Comparison of ENCODE assay signal across 21 mouse cellular contexts in genomic region chr14:39508956-39509355, GRCm38 (mm10). TPM values are rescaled to one million over a fixed set of nuclear protein-coding genes. Genes with fewer than 3 reads are reported as not detected.
DNase-seq lines count a peak whose midpoint lies in the region; ATAC-seq and TF ChIP-seq lines count a peak whose summit lies in the region.
"Had no signal": no experiment of that assay in that cellular context is flagged by ENCODE, and none has a peak within 500 bp of the region (broad histone marks: within the 10 kb centered on the region; RNA-seq: fewer than 3 reads in every experiment).

No protein-coding gene starts in this region.

- no peaks in the 10 kb centered on the region for H3K9me3 ChIP-seq in liver, embryonic 11.5 days (ENCODE audit: control insufficient read depth, low read length)
- H3K9me3 ChIP-seq: lung, embryonic 15.5 days had no signal

- no peak for TF ChIP-seq POLR2A in liver, adult 2 months (IDR thresholded peaks at IDR 0.05; ENCODE audit: extremely low read depth, insufficient read depth, low read length)
- TF ChIP-seq POLR2A in brain, embryonic 14.5 days (IDR thresholded peaks at IDR 0.05; ENCODE audit: borderline replicate concordance, extremely low read depth, insufficient read depth, insufficient read length, poor library complexity, severe bottlenecking): no peak

- no peak overlapping the region for H3K4me2 ChIP-seq in liver, embryonic 11.5 days
- H3K4me2 ChIP-seq: lung, embryonic 15.5 days had no signal

- no peak overlapping the region for H3K27ac ChIP-seq in liver, adult 2 months (replicated peaks; ENCODE audit: insufficient read depth, low read depth, low read length)
- H3K27ac ChIP-seq in liver, embryonic 11.5 days (ENCODE audit: low read depth, low read length): no peak overlapping the region
- H3K27ac ChIP-seq: embryonic facial prominence, embryonic 10.5 days; hindbrain, embryonic 10.5 days; lung, embryonic 15.5 days had no signal

- intact Hi-C loops in gastrocnemius, postnatal 14 days (cut with DNase I; ENCODE audit: low total_unique reads): no loop called here

- DNase-seq in frontal cortex, adult 2 months (ENCODE audit: extremely low spot score in 1 of 2, low spot score in 1 of 2): peak; percentile 17 to 46
- DNase-seq in frontal cortex, postnatal 14 days (ENCODE audit: low spot score in 2 of 2): no peak
- peak; percentile 20 for DNase-seq in liver, adult 2 months (ENCODE audit: extremely low read depth, low read depth, low spot score)
- DNase-seq in liver, embryonic 11.5 days (ENCODE audit: low spot score): no peak
- DNase-seq in brain, embryonic 14.5 days (ENCODE audit: low read depth): peak; percentile 7
- DNase-seq in cerebellum, postnatal 36 days: peak; percentile 10 to 30
- no peak for DNase-seq in gastrocnemius, postnatal 14 days
- DNase-seq: adrenal gland, postnatal 10 days; kidney, postnatal 25 days; right cerebral cortex, postnatal 25 days; thymus, adult 18-20 months had no signal

- H3K27me3 ChIP-seq in liver, adult 2 months (ENCODE audit: control insufficient read depth, insufficient read depth, low read length): no peaks in the 10 kb centered on the region
- H3K27me3 ChIP-seq in liver, embryonic 11.5 days (replicated peaks; ENCODE audit: control insufficient read depth, insufficient read depth, low read length): no peaks in the 10 kb centered on the region
- H3K27me3 ChIP-seq: lung, embryonic 15.5 days had no signal

- ATAC-seq in liver, embryonic 11.5 days (replicated peaks; ENCODE audit: low FRiP score): no peak
- ATAC-seq: midbrain, embryonic 16.5 days had no signal

- WGBS in liver, adult 2 months: 89% methylated on average over 1 of the region's 1 CpGs
- 71% methylated on average over 1 of the region's 1 CpGs for WGBS in liver, embryonic 11.5 days

- H3K4me3 ChIP-seq in liver, adult 2 months (ENCODE audit: insufficient read depth, low read depth, low read length): no peak overlapping the region
- H3K4me3 ChIP-seq in liver, embryonic 11.5 days (ENCODE audit: low read depth, low read length): no peak overlapping the region
- H3K4me3 ChIP-seq: embryonic facial prominence, embryonic 10.5 days; erythroblast, embryonic 14.5 days; hindbrain, embryonic 10.5 days; lung, embryonic 15.5 days had no signal

- no peaks in the 10 kb centered on the region for H3K36me3 ChIP-seq in liver, adult 2 months (ENCODE audit: control insufficient read depth, insufficient read depth, low read length)
- H3K36me3 ChIP-seq in liver, embryonic 11.5 days (ENCODE audit: control insufficient read depth, insufficient read depth, low read length): no peaks in the 10 kb centered on the region
- H3K36me3 ChIP-seq: embryonic facial prominence, embryonic 10.5 days; hindbrain, embryonic 10.5 days; lung, embryonic 15.5 days had no signal

- no peaks in the 10 kb centered on the region for H3K4me1 ChIP-seq in liver, adult 2 months (ENCODE audit: control insufficient read depth, insufficient read depth, low read length)
- no peaks in the 10 kb centered on the region for H3K4me1 ChIP-seq in liver, embryonic 11.5 days (replicated peaks; ENCODE audit: control insufficient read depth, insufficient read depth, low read length)
- H3K4me1 ChIP-seq: embryonic facial prominence, embryonic 10.5 days; hindbrain, embryonic 10.5 days; lung, embryonic 15.5 days had no signal

- no peak overlapping the region for H3K9ac ChIP-seq in liver, adult 2 months (ENCODE audit: low read depth, low read length)
- no peak overlapping the region for H3K9ac ChIP-seq in liver, embryonic 11.5 days (ENCODE audit: low read depth, low read length)
- H3K9ac ChIP-seq: lung, embryonic 15.5 days had no signal

- TF ChIP-seq CTCF in liver, adult 2 months (IDR thresholded peaks at IDR 0.05; ENCODE audit: low read depth, low read length): no peak
- TF ChIP-seq CTCF in brain, embryonic 14.5 days (IDR thresholded peaks at IDR 0.05; ENCODE audit: borderline replicate concordance, extremely low read depth, insufficient read depth, insufficient read length): peak; percentile 25; the same call in 1 of the 2 replicates

- no peaks in the 10 kb centered on the region for H3K79me2 ChIP-seq in liver, adult 2 months (ENCODE audit: control insufficient read depth, insufficient read depth, low read length)

RNA-seq across cellular contexts. Expression of gene Nrg3, which starts 36.1 kb away (rescaled TPM):
- polyA plus RNA-seq in frontal cortex, adult 2 months (2012; rRNA removed): 24.6 and 25.4 TPM in 2 replicates
- not detected in 2 replicates for total RNA-seq in liver, adult 2 months (2014; rRNA removed)
- polyA plus RNA-seq in liver, adult 2 months (2012; rRNA removed): not detected in 2 replicates
- polyA plus RNA-seq in liver, embryonic 11.5 days (2014; fragmentation: Nextera tagmentation; extraction: Ambion mirVana): 0.10 and 0.16 TPM in 2 replicates
- 11.9 and 22.3 TPM in 2 replicates for polyA plus RNA-seq in brain, embryonic 14.5 days (2012; rRNA removed)
- not detected for total RNA-seq in gastrocnemius, postnatal 14 days (2021)
- total RNA-seq: megakaryocyte progenitor cell, adult 5-6 weeks; MEL had no signal
- polyA plus RNA-seq: erythroblast, embryonic 14.5 days; gonadal fat pad, adult 2 months; heart, embryonic 14.5 days; urinary bladder, adult 2 months had no signal

Comparison
In these comparisons a context has a peak if more than half of its experiments do, and no peak if none do; other contexts are left out.
1. DNase-seq: peak in frontal cortex, adult 2 months (2 of 2), liver, adult 2 months (single experiment), brain, embryonic 14.5 days (single experiment) and cerebellum, postnatal 36 days (2 of 2); none in frontal cortex, postnatal 14 days (0 of 2), liver, embryonic 11.5 days (single experiment) and gastrocnemius, postnatal 14 days (single experiment).
2. RNA of gene Nrg3, which starts 36.1 kb away (polyA plus RNA-seq): 24.6 to 25.4 TPM in frontal cortex, adult 2 months and 11.9 to 22.3 TPM in brain, embryonic 14.5 days; 0.10 to 0.16 TPM in liver, embryonic 11.5 days and not detected in liver, adult 2 months; every median in the first group is over 10 times any median in the second.